Mouse (Mus musculus): ENCODE data around the gene Trip10. TPM values are rescaled to one million over a fixed set of nuclear protein-coding genes. Genes with fewer than 3 reads are reported as not detected.

The Trip10 gene
- total and polyA plus RNA-seq, 3 experiments: 10.9 to 20.8 TPM; not detected in 1

DNA sequence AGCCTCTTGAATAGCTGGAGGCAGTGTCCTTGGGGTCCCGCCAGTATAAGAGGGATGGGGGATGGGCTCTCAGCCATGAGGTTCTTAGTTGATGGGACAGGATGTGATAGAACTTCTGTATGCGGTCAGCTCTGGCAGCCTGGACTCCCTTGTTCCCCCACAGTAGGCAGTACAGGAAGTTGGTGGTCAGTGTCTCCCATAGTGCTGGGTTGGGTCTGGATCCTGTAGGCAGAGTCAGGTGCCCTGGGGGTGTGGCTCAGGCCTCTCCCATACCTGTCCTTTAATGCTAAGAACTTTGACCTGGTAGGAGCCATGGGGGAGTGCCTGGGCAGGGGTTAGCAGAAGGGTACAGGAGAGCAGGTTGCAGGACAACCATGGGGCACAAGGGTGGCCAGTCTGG, 14.9 kb downstream of the Trip10 start:
- no peak for DNase-seq (ENCODE audit: low read depth, low spot score)
- H3K9ac ChIP-seq (ENCODE audit: control insufficient read depth, low read depth, low read length, poor library complexity, severe bottlenecking): no peak overlapping the region
- peaks cover 0 to 15% of the 10 kb centered on the region in 2 experiments; a peak in 2 of 4 replicates for H3K4me1 ChIP-seq (ENCODE audit: control insufficient read depth in 1 of 2, insufficient read depth in 2 of 2, low read length in 2 of 2)
- no peaks in the 10 kb centered on the region for H3K79me2 ChIP-seq (ENCODE audit: control insufficient read depth, insufficient read depth, low read length, poor library complexity)
- no peak for TF ChIP-seq SMC3 (IDR thresholded peaks at IDR 0.05; ENCODE audit: low read depth, low read length)
- TF ChIP-seq MAX (IDR thresholded peaks at IDR 0.05; ENCODE audit: low read length): no peak
- TF ChIP-seq NRF1 (IDR thresholded peaks at IDR 0.05; ENCODE audit: insufficient read depth, low read depth, low read length, poor library complexity, severe bottlenecking): no peak
- no peak for TF ChIP-seq MAFK (IDR thresholded peaks at IDR 0.05; ENCODE audit: borderline replicate concordance, low read depth, low read length)
- TF ChIP-seq GATA1 (IDR thresholded peaks at IDR 0.05; ENCODE audit: low read depth, low read length): no peak
- TF ChIP-seq RCOR1 (IDR thresholded peaks at IDR 0.05; ENCODE audit: low read depth, low read length): no peak
- TF ChIP-seq EP300 (IDR thresholded peaks at IDR 0.05; ENCODE audit: low read depth in 1 of 2, low read length in 2 of 2): no peak
- no peak for TF ChIP-seq CTCF (IDR thresholded peaks at IDR 0.05 in 2 of 3, conservative IDR thresholded peaks at IDR 0.05 in 1 of 3; ENCODE audit: control insufficient read depth in 1 of 3, insufficient read depth in 1 of 3, low read depth in 2 of 3, low read length in 3 of 3, poor library complexity in 1 of 3, severe bottlenecking in 1 of 3)
- TF ChIP-seq TBP (IDR thresholded peaks at IDR 0.05; ENCODE audit: low read depth, low read length): no peak
- TF ChIP-seq USF2 (IDR thresholded peaks at IDR 0.05; ENCODE audit: borderline replicate concordance in 1 of 2, insufficient read depth in 1 of 2, low read depth in 1 of 2, low read length in 2 of 2): no peak
- TF ChIP-seq ZKSCAN1 (IDR thresholded peaks at IDR 0.05; ENCODE audit: low read depth, low read length): no peak
- TF ChIP-seq MXI1 (IDR thresholded peaks at IDR 0.05; ENCODE audit: low read depth, low read length): no peak
- no peak for TF ChIP-seq UBTF (IDR thresholded peaks at IDR 0.05; ENCODE audit: borderline replicate concordance, insufficient read depth, low read depth, low read length)
- no peak for TF ChIP-seq NELFE (IDR thresholded peaks at IDR 0.05; ENCODE audit: low read depth, low read length)
- no peak for TF ChIP-seq MAZ (IDR thresholded peaks at IDR 0.05; ENCODE audit: low read depth, low read length)
- no peak for TF ChIP-seq POLR2AphosphoS5 (IDR thresholded peaks at IDR 0.05; ENCODE audit: borderline replicate concordance, low read depth, low read length)
- TF ChIP-seq RAD21 (IDR thresholded peaks at IDR 0.05; ENCODE audit: low read depth, low read length): no peak
- no peak for TF ChIP-seq KAT2A (conservative IDR thresholded peaks at IDR 0.05; ENCODE audit: low read depth, low read length)
- H3K27ac ChIP-seq (ENCODE audit: control insufficient read depth, low read depth, low read length): no peak overlapping the region
- no peaks in the 10 kb centered on the region for H3K9me3 ChIP-seq (replicated peaks; ENCODE audit: insufficient read depth, low read length)
- H3K36me3 ChIP-seq (ENCODE audit: control insufficient read depth in 1 of 2, insufficient read depth in 2 of 2, low read length in 2 of 2): peaks cover 0 to 4% of the 10 kb centered on the region in 2 experiments; a peak in 2 of 4 replicates
- H3K4me3 ChIP-seq (ENCODE audit: control insufficient read depth in 1 of 2, insufficient read depth in 1 of 2, low read depth in 2 of 2, low read length in 2 of 2): no peak overlapping the region
- H3K27me3 ChIP-seq (ENCODE audit: control insufficient read depth in 1 of 2, insufficient read depth in 2 of 2, low read length in 2 of 2): no peaks in the 10 kb centered on the region

Measured in MEL (cell line).